ENCODE assay signal across 8 mouse cellular contexts in genomic region chr15:81693967-81694881, GRCm38 (mm10). TPM values are rescaled to one million over a fixed set of nuclear protein-coding genes. Genes with fewer than 3 reads are reported as not detected.
A peak's percentile ranks its signal among the peaks of the same experiment; 100 is the strongest.
DNase-seq lines count a peak whose midpoint lies in the region; ATAC-seq lines count a peak whose summit lies in the region.

No protein-coding gene starts in this region.

- peak overlapping the region; percentile 51 for H3K4me3 ChIP-seq in hindbrain, embryonic 15.5 days

- H3K4me1 ChIP-seq in hindbrain, embryonic 15.5 days (replicated peaks), result peaks cover 32% of the 10 kb centered on the region

- H3K9ac ChIP-seq in hindbrain, embryonic 15.5 days, result peak overlapping the region; percentile 82

- peak; percentile 85 for ATAC-seq in hindbrain, embryonic 15.5 days (ENCODE audit: low FRiP score, low read depth)
- ATAC-seq in megakaryocyte, adult 5-6 weeks (ENCODE audit: poor library complexity, severe bottlenecking), result peak; percentile 96

- no peaks in the 10 kb centered on the region for H3K9me3 ChIP-seq in hindbrain, embryonic 15.5 days

- H3K36me3 ChIP-seq in hindbrain, embryonic 15.5 days, result no peaks in the 10 kb centered on the region

- peak overlapping the region; percentile 87 for H3K4me2 ChIP-seq in hindbrain, embryonic 15.5 days

- DNase-seq in R1 (ENCODE audit: low read depth, low spot score), result peak; percentile 88
- peak; percentile 88 to 89 for DNase-seq in cerebellum, postnatal 14 days
- DNase-seq in frontal cortex, postnatal 36 days (ENCODE audit: low spot score in 2 of 2), result peak; percentile 53 to 72
- DNase-seq in left cerebral cortex, adult 18-20 months (ENCODE audit: low spot score in 2 of 2), result peak; percentile 73 to 74
- DNase-seq in right cerebral cortex, adult 18-20 months, result peak; percentile 74
- DNase-seq in urinary bladder, adult 2 months (ENCODE audit: low spot score), result peak; percentile 74

- peaks cover 25% of the 10 kb centered on the region for H3K27me3 ChIP-seq in hindbrain, embryonic 15.5 days

- under 1% methylated on average over 96 of the region's 107 CpGs for WGBS in hindbrain, embryonic 15.5 days

- H3K27ac ChIP-seq in hindbrain, embryonic 15.5 days (replicated peaks), result peak overlapping the region; percentile 72

RNA-seq across cellular contexts. Expression of gene Chadl, which starts 2.9 kb away (rescaled TPM):
- 33.8 and 38.2 TPM in 2 replicates for polyA plus RNA-seq in hindbrain, embryonic 15.5 days (2015; fragmentation: Nextera tagmentation; extraction: Ambion mirVana)
- total RNA-seq in left cerebral cortex, adult 18-20 months (2021), result 10 to 100 TPM; 11.5 to 12.3 TPM
- total RNA-seq in megakaryocyte, adult 5-6 weeks (2015), result 0.13 TPM in 1 of 2 replicates, not detected in the other
- total RNA-seq in megakaryocyte, adult 5-6 weeks (2017), result not detected in 2 replicates
- 3.0 and 3.9 TPM in 2 replicates for polyA plus RNA-seq in urinary bladder, adult 2 months (2012; rRNA removed)

RNA-seq across cellular contexts. Expression of gene L3mbtl2, which starts 30.5 kb away (rescaled TPM):
- 27.6 and 32.7 TPM in 2 replicates for polyA plus RNA-seq in hindbrain, embryonic 15.5 days (2015; fragmentation: Nextera tagmentation; extraction: Ambion mirVana)
- total RNA-seq in left cerebral cortex, adult 18-20 months (2021), result 10 to 100 TPM; 35.5 to 37.9 TPM
- total RNA-seq in megakaryocyte, adult 5-6 weeks (2015), result 8.7 and 10.9 TPM in 2 replicates
- total RNA-seq in megakaryocyte, adult 5-6 weeks (2017), result 13.5 and 14.2 TPM in 2 replicates
- polyA plus RNA-seq in urinary bladder, adult 2 months (2012; rRNA removed), result 16.4 and 18.0 TPM in 2 replicates

RNA-seq across cellular contexts. Expression of gene Zc3h7b, which starts 50.6 kb away (rescaled TPM):
- 47.6 and 49.8 TPM in 2 replicates for polyA plus RNA-seq in hindbrain, embryonic 15.5 days (2015; fragmentation: Nextera tagmentation; extraction: Ambion mirVana)
- total RNA-seq in left cerebral cortex, adult 18-20 months (2021), result 100 to 1,000 TPM; 163 to 181 TPM
- total RNA-seq in megakaryocyte, adult 5-6 weeks (2015), result 5.8 and 6.2 TPM in 2 replicates
- total RNA-seq in megakaryocyte, adult 5-6 weeks (2017), result 5.5 and 7.0 TPM in 2 replicates
- polyA plus RNA-seq in urinary bladder, adult 2 months (2012; rRNA removed), result 30.8 and 41.0 TPM in 2 replicates

RNA-seq across cellular contexts. Expression of gene Rangap1, which starts 51.1 kb away (rescaled TPM):
- 154 and 157 TPM in 2 replicates for polyA plus RNA-seq in hindbrain, embryonic 15.5 days (2015; fragmentation: Nextera tagmentation; extraction: Ambion mirVana)
- total RNA-seq in left cerebral cortex, adult 18-20 months (2021), result 100 to 1,000 TPM; 224 to 240 TPM
- total RNA-seq in megakaryocyte, adult 5-6 weeks (2015), result 29.8 and 32.0 TPM in 2 replicates
- 76.5 and 79.1 TPM in 2 replicates for total RNA-seq in megakaryocyte, adult 5-6 weeks (2017)
- polyA plus RNA-seq in urinary bladder, adult 2 months (2012; rRNA removed), result 29.4 and 31.0 TPM in 2 replicates

Comparison
In these comparisons a context has a peak if more than half of its experiments do, and no peak if none do; other contexts are left out.
1. Peak in every context shown above with its lines: DNase-seq, ATAC-seq, H3K4me3 ChIP-seq and H3K27ac ChIP-seq.
2. RNA of gene Chadl, which starts 2.9 kb away (total RNA-seq): 11.5 to 12.3 TPM in left cerebral cortex, adult 18-20 months; 0.13 TPM in megakaryocyte, adult 5-6 weeks; every median in the first group is over 10 times any median in the second.
3. RNA of gene Zc3h7b, which starts 50.6 kb away (total RNA-seq): 163 to 181 TPM in left cerebral cortex, adult 18-20 months; 5.5 to 7.0 TPM in megakaryocyte, adult 5-6 weeks; every median in the first group is over 10 times any median in the second.